Mouse (Mus musculus) leukemia stem cell, adult 10-12 weeks (primary cell): ENCODE measurements around the gene Btbd35f18. TPM values are rescaled to one million over a fixed set of nuclear protein-coding genes. Genes with fewer than 3 reads are reported as not detected.

Source experiments
- polyA plus RNA-seq: library from polyadenylated mRNA; stranded (reverse); fragments of >175 nt; gene quantifications from 2 replicates; pipeline ENCODE4 v1.2.3, GENCODE M21; 2012; ENCODE audit warnings: low replicate concordance

The Btbd35f18 gene
- polyA plus RNA-seq: not detected in 2 replicates

GRCm38 (mm10) chrX:3699933-3700332, at the start of gene Btbd35f18:
TSS of gene Btbd35f18 (plus strand) at chrX:3700233.

Other genes starting within 250 kb of the Btbd35f18 start
- gene Btbd35f10, start 52.7 kb downstream of the Btbd35f18 start, polyA plus RNA-seq: not detected in 2 replicates